Mouse (Mus musculus) left cerebral cortex, adult 11 months (tissue): ENCODE results near the gene Foxk1.
A peak's percentile ranks its signal among the peaks of the same experiment; 100 is the strongest.

Experiments
- DNase-seq: peaks from one replicate; pipeline ENCODE4 v3.0.0; 2022; ENCODE audit warnings: low spot score

Gene Foxk1

GRCm38 (mm10) chr5:142400981-142401640 lies at the start of gene Foxk1:
Foxk1 (plus strand) TSS chr5:142401497.
- DNase-seq = peak; percentile 87

DNA sequence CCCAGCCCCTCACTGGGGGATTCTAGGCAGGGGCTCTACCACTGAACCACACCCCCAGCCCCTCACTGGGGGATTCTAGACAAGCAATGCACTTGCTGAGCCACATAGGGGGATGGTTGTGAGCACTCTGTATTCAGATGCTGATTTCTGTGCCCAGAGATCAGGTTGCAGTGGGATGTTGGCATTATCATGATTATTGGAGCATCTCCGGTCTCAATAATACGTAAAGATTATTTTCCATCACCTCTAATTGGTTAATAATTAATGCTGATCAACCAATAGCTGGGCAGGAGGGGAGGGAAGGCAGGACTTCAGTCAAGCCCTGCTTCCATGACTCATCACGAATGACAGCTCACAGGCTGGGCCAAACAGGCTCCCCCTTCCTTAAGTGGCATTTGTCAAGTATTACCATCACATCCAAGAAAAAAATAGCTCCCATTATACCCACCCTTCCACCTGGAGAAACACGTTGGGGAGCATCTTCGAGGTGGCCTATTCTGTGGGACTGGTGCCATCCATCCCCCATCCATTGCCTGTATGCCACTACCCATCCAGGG lies 48.9 kb upstream of the Foxk1 start:
- no peak for DNase-seq

DNA sequence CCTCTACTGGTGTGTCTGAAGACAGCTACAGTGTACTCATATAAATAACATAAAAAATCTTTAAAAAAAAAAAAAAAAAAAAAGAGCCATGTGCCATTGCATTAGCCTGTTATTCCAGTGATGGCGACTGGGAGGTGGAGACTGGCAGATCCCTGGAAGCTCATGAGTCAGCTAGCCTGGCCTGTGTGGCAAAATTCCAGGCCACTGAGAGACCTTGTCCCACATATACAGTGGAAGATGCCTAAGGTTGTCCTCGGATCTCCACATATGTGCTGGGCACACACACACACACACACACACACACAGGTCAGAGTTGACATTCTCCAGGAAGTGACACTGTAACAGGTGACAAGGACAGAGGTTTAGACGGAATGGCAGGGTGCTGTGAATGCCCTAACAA lies 46.2 kb upstream of the Foxk1 start:
- no peak for DNase-seq

- no peak for DNase-seq
Measured at GRCm38 (mm10) chr5:142361166-142361565, 40.1 kb upstream of the Foxk1 start.

DNA sequence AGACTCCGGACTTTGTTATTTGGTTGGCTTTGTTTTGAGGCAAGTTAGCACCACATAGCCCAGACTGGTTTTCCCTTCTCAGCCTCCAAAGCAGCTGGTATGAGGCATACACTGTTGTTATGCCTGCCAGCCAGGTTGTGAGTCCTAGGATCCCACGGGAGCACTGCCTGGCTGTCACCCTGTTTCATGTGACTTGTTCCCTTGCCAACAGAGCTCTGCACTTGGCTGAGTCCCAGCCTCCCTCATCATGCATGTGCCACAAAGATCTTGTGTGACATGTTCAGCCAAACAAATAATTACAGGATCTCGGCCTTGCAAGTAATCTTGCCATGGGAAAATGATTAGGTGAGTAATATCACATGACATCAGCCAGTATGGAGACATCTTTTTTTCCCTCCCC lies 38.4 kb upstream of the Foxk1 start:
- DNase-seq = no peak

GRCm38 (mm10) chr5:142364095-142364494 lies 37.2 kb upstream of the Foxk1 start:
- no peak for DNase-seq

DNA sequence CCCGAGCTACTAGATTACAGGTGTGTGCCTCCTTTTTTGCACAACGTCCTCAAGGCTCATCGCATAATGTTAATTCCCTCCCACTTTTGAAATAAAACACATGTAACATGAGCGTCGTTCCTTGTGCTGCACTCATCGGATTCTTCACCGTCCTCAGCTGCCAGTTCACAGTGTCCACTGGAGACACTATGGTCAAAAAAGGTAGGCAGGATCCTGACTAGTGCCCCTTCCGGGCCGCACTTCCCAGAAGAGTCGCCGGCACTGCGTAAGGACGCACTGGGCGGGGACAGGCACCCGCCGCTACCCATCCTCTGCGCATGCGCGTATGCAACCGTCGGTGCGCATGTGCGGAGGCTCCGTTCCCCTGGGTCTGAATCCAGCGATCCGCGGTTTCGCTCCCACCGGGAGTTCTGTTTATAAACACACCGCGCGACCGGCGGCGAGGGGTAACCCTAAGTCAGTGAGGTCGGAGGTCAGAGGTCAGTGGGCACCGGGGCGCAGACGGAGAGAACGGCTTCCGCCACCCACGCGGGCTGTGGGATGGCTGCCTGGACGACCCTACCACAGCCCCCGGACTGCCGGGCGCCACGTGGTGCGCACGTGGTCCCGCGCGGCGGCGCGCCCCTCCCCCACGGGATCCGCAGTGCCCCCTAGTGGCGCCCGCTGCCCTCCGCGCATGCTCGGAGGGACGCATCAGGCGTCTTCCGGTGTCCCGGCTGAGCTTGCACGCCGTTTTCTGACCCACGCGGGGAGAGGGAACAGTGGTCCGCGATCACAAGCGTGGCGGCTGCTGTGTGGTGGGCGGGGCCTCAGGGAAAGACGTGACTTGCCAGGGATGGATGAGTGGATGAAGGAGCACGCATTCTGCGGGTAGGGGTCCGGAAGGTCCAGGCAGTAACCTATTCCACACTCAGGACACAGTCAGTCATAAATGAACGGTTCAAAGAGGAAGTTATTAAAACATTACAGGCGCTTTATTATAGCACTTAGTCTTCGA lies 33.9 kb upstream of the Foxk1 start:
- DNase-seq = peak; percentile 97

DNA sequence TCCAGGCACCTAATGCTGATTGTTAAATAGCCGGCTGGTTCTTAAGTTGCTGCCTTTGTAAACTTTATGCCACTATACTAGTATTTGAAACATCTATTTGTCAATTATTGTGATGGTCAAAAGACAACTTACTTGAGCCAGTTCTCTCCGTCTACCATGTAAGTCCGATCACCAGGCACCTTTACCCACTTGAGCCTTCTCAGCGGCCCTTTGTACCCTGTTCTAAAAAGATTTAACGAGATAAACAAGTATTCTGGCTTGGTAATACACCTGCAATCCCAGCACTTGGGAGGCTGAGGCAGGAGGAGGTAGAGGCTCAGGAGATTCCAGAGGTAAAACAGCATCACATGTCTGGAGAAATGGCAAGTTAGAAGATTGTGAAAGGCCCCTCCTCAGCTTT lies 33.2 kb upstream of the Foxk1 start:
- no peak for DNase-seq

DNA sequence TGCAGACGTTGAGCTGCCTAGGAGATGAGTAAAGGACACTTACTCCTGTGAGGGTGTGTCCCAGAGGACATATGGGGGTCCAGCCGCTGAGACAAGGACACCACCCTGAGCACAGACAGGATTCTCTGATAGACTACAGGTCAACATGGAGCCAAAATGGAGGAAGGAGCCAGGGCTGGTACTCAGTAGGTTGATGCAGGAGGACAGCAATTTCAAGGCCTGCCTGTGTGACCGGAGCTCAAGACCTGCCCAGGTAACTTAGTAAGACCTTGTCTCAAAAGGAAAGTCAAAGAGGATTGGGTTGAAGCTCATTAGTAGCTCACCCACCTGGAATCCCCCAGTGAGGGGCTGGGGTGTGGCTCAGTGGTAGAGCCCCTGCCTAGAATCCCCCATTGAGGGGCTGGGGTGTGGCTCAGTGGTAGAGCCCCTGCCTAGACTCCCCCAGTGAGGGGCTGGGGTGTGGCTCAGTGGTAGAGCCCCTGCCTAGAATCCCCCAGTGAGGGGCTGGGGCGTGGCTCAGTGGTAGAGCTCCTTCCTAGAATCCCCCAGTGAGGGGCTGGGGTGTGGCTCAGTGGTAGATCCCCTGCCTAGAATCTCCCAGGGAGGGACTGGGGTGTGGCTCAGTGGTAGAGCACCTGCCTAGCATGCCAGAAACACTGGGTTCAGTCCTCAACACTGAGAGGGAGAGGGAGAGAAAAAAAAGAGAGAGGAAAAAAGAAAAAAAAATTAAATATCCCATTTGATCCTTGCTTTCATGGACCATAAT lies 30.7 kb upstream of the Foxk1 start:
- DNase-seq = no peak

GRCm38 (mm10) chr5:142371172-142372155 lies 29.8 kb upstream of the Foxk1 start:
- DNase-seq = no peak

DNA sequence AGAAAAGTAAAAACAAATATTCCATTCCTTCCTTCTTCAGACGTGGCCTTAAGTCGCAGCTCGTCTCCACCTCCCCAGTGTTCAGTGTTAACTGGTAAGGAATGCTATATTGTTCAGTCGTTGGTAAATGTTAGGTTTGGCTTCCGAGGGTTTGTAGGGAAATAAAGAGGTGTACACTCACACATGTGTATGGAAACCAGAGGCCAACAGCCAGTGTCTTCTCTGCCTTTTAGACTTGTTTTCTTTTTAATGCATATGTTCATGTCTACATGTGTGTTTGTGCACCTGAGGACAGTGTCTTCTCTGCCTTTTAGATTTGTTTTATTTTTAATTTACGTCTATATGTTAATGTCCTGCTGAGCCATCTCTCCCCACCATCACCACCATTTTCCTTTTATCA lies 29.1 kb upstream of the Foxk1 start:
- no peak for DNase-seq

- no peak for DNase-seq
Measured at GRCm38 (mm10) chr5:142374343-142374742, 27.0 kb upstream of the Foxk1 start.

DNA sequence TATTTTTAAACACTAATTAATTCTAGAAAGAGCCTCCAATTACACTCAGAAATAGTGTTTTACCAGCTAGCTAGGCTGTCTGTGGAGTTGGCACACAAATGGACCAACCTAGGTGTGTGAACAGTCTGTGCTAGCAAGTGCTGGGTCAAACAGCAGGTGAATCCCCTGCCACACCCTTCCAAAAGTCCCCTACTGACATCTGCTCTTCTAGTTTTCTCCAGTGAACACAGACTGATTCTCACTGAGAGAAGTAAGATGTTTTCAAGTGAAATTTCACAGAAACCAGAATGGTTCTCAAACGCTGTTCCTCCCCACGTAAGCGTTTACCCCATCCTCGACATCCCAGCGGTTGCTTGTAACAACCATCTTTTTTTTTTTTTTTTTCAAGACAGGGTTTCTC lies 25.7 kb upstream of the Foxk1 start:
- no peak for DNase-seq

GRCm38 (mm10) chr5:142376071-142376470 lies 25.2 kb upstream of the Foxk1 start:
- no peak for DNase-seq

DNA sequence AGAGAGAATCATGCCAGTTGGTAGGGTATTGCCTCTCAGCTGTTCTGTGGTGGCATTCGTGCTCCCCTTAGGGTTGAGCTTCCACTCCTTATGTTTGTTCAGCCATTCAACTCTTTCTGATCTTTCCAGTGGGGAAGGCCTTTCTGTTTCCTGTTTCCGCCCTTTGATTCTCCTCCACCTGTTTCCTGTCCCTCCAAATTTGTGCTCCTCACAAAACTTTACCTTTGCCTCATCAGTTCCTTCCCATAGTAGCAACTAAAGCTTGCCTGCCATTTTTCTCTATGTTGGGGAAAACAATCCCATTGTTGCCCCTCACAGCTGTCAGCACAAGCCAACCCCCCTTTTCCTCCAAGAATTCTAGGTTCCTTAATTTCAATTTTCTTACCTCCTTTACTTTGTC lies 23.2 kb upstream of the Foxk1 start:
- no peak for DNase-seq

DNA sequence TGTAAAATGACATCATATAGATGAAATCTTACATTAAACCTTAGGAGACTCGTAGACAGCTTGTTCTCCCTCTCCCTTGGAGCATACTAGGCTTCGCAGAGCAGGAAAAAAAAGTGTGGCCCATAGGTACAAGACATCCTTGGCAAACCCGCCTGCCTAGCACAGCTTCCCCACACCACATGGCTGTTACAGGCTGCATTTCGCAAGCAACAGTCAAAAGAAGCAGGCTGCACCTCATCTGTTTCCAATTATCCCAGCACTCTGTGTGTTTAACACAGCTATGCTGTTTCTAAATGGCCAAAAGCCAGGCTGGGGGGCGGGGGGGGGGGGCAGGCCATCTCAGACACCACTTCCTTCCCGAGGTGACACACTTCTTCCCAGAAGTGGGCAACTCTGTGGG lies 20.8 kb upstream of the Foxk1 start:
- no peak for DNase-seq

DNA sequence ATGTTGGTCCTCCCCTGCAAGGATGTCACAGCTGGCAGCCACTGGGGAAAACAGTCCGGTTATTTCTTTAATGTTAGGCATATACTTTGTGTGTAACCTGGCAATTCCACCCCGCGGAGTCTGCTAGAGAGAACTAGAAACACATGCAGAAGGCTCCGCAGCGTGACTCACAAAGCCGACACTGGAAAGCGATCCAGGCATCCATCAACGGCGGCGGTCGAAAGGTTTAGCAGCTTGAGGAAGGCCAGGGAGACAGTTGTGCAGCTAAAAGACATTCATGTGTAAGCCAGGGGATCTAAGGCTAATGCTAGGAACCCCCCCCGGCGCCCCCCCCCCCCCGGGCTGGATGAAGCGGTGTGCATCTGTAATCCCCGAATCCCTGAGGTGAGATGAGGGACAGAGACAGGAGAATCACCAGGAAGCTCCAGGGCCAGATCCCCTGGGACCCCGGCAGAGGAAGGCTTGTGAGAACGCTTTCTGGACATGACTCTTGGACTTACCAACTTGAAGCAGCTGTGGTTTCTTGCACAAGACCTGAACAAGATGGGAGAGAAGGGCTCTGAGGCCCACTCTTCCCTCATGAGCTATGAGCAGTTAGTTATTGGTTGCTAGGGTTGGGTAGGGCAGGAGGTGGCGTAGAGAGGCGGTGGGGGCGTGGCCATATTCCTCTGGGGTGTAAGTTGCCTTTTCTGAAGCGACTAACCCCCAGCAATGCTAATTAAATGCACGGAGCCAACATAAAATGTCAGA lies 16.2 kb upstream of the Foxk1 start:
- DNase-seq = no peak

DNA sequence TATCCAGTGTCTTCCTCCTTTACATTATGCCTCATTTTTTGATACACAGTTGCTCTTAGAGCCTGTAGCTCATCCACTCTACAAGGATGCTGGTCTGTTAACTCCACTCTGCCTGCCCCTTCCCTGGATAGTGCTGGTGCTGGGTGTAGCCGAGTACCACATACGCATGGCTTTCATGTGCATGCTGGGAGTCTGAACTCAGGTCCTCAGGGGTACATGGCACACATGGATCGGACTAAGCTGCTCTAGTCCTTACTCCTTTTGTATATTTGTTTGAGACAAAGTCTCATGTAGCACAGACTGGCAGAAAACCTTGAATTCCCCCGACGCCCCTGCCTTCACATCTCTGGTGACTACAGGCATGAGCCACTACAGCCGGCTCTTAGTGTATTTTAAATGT lies 15.0 kb upstream of the Foxk1 start:
- no peak for DNase-seq

DNA sequence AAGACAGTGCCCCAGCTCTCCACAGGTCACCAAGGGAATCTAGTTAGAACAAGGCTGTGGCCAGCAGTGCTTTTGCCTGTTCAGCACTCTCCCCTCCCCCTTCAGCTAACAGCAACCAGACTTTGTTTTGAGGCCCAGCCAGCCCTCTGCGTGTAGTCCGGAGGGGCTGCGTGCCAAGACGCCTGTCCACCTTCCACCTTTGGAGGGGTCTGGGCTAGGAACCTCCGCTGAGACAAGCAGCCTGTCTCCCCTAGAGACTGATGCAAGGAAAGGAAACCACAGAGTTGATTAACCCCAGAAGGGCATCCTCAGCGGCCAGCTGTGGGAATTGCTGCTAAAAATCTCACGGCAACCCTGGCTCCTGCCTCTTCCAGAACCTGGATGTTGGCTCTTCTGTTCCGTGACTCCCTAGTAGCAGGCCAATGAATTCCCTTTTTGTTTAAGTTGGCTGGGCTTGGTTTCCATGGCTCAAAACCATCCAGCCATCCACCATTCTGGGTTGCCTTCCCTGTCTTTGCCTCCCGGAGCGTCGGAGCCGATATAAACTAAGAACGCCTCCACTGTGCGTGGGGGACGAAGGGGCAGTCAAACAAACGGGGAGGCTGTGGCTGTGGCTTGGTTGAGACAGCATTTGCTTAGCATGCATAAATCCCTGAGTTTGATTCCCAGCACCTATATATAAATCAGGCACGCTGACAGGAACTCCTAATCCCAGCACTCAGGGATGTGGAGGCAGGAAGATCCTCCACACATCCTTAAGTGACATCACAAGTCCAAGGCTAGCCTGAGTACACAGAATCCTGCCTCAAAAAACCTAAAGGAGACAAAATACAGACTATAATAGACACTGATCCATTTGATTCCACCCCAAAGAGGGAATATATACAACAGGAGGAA lies 14.3 kb upstream of the Foxk1 start:
- DNase-seq = no peak
